Mouse (Mus musculus): ENCODE data around the gene Scrn2.
A peak's percentile ranks its signal among the peaks of the same experiment; 100 is the strongest.

Scrn2 gene

GRCm38 (mm10) chr11:97029686-97030417 is at the start of gene Scrn2:
Scrn2 (plus strand) TSS chr11:97029938.
- peak; percentile 59 to 80 for DNase-seq (ENCODE audit: low spot score in 2 of 2)

- DNase-seq (ENCODE audit: low spot score in 2 of 2) = no peak
Measured at GRCm38 (mm10) chr11:96980021-96980420, 49.7 kb upstream of the Scrn2 start.

GRCm38 (mm10) chr11:96981461-96981860 is 48.3 kb upstream of the Scrn2 start:
- DNase-seq (ENCODE audit: low spot score in 2 of 2) = no peak

- DNase-seq (ENCODE audit: low spot score in 2 of 2) = peak; percentile 78 to 87
Measured at GRCm38 (mm10) chr11:96982355-96982754, 47.4 kb upstream of the Scrn2 start.

- no peak for DNase-seq (ENCODE audit: low spot score in 2 of 2)
Measured at GRCm38 (mm10) chr11:96982859-96983258, 46.9 kb upstream of the Scrn2 start, which contains the start of gene Sp2. Sp2 (minus strand) TSS chr11:96982959.

GRCm38 (mm10) chr11:96984903-96985302 is 44.8 kb upstream of the Scrn2 start:
- no peak for DNase-seq (ENCODE audit: low spot score in 2 of 2)

GRCm38 (mm10) chr11:96986463-96986862 is 43.3 kb upstream of the Scrn2 start:
- no peak for DNase-seq (ENCODE audit: low spot score in 2 of 2)

GRCm38 (mm10) chr11:96987873-96988655 is 41.7 kb upstream of the Scrn2 start:
- DNase-seq (ENCODE audit: low spot score in 2 of 2) = peak; percentile 65 to 66

GRCm38 (mm10) chr11:96991501-96991900 is 38.2 kb upstream of the Scrn2 start:
- DNase-seq (ENCODE audit: low spot score in 2 of 2) = no peak

- no peak for DNase-seq (ENCODE audit: low spot score in 2 of 2)
Measured at GRCm38 (mm10) chr11:96992722-96993311, 36.9 kb upstream of the Scrn2 start.

- DNase-seq (ENCODE audit: low spot score in 2 of 2) = no peak
Measured at GRCm38 (mm10) chr11:96995031-96995430, 34.7 kb upstream of the Scrn2 start.

GRCm38 (mm10) chr11:96995836-96996772 is 33.6 kb upstream of the Scrn2 start:
- DNase-seq (ENCODE audit: low spot score in 2 of 2) = peak; percentile 67 to 69

- no peak for DNase-seq (ENCODE audit: low spot score in 2 of 2)
Measured at GRCm38 (mm10) chr11:96996773-96997379, 32.9 kb upstream of the Scrn2 start.

- DNase-seq (ENCODE audit: low spot score in 2 of 2) = no peak
Measured at GRCm38 (mm10) chr11:96997380-96997956, 32.3 kb upstream of the Scrn2 start.

GRCm38 (mm10) chr11:97003170-97003569 is 26.6 kb upstream of the Scrn2 start:
- no peak for DNase-seq (ENCODE audit: low spot score in 2 of 2)

- DNase-seq (ENCODE audit: low spot score in 2 of 2) = no peak
Measured at GRCm38 (mm10) chr11:97007093-97007794, 22.5 kb upstream of the Scrn2 start.

GRCm38 (mm10) chr11:97009198-97009790 is 20.4 kb upstream of the Scrn2 start:
- DNase-seq (ENCODE audit: low spot score in 2 of 2) = no peak

GRCm38 (mm10) chr11:97013121-97013670 is 16.5 kb upstream of the Scrn2 start, which contains the start of gene Sp6:
Sp6 (plus strand) TSS chr11:97013394.
- no peak for DNase-seq (ENCODE audit: low spot score in 2 of 2)
